In the genomic region with DNA sequence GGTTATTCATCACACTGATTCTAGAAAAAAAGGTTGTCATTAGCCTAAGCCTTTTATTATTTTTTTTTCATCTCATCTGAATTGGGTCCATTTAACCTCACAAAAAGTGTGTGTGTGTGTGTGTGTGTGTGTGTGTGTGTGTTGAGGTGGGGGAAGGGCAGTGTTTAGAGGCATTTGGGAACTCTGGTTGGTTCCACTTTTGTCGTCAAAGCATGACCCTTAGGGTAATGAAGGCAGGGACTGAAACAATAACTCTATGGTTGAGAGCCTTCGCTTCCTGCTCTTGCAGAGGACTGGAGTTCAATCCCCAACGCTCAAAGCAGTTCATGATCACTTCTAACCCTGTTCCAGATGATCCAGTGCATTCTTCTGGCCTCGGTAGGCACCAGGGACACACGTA, we compare ENCODE assay signal across 20 mouse cellular contexts.
"Had no signal": no experiment of that assay in that cellular context is flagged by ENCODE, and none has a peak within 500 bp of the region (broad histone marks: within the 10 kb centered on the region; RNA-seq: fewer than 3 reads in every experiment).

No protein-coding gene starts in this region.

- ATAC-seq: liver, embryonic 12.5 days; midbrain, embryonic 16.5 days had no signal

- H3K9me3 ChIP-seq: liver, embryonic 12.5 days; midbrain, embryonic 12.5 days; neural tube, embryonic 13.5 days; neural tube, embryonic 15.5 days; stomach, embryonic 15.5 days had no signal

- DNase-seq: lung, adult 18-20 months; lung, embryonic 14.5 days; lung, postnatal 10 days; lung, postnatal 4 days; midbrain, embryonic 14.5 days; right cerebral cortex, postnatal 14 days; right cerebral cortex, postnatal 4 days; spleen, adult 18-20 months; thymus, adult 2 months; thymus, postnatal 25 days; thymus, postnatal 4 days had no signal

- H3K4me1 ChIP-seq: liver, embryonic 12.5 days; neural tube, embryonic 13.5 days; neural tube, embryonic 15.5 days; stomach, embryonic 15.5 days had no signal

- H3K27ac ChIP-seq: liver, embryonic 12.5 days; liver, embryonic 14.5 days; midbrain, embryonic 12.5 days; neural tube, embryonic 13.5 days; neural tube, embryonic 15.5 days; stomach, postnatal 0 days had no signal

- H3K4me3 ChIP-seq: liver, embryonic 12.5 days; midbrain, embryonic 12.5 days; myocyte; neural tube, embryonic 13.5 days; neural tube, embryonic 15.5 days; stomach, embryonic 15.5 days had no signal

- H3K36me3 ChIP-seq: liver, embryonic 12.5 days; midbrain, embryonic 12.5 days; neural tube, embryonic 13.5 days; neural tube, embryonic 15.5 days; stomach, embryonic 15.5 days had no signal

- H3K27me3 ChIP-seq: liver, embryonic 12.5 days; midbrain, embryonic 12.5 days; neural tube, embryonic 13.5 days; neural tube, embryonic 15.5 days; stomach, embryonic 15.5 days had no signal

- H3K9ac ChIP-seq: liver, embryonic 12.5 days; liver, embryonic 14.5 days; lung, embryonic 14.5 days; midbrain, embryonic 12.5 days; neural tube, embryonic 13.5 days; neural tube, embryonic 15.5 days; stomach, embryonic 15.5 days had no signal

- H3K4me2 ChIP-seq: liver, embryonic 12.5 days; lung, embryonic 14.5 days; midbrain, embryonic 12.5 days; neural tube, embryonic 13.5 days; neural tube, embryonic 15.5 days; stomach, embryonic 15.5 days had no signal
